Mouse (Mus musculus) cerebellum, adult 2 months (tissue): ENCODE data around the gene Gm21992. TPM values are rescaled to one million over a fixed set of nuclear protein-coding genes. Genes with fewer than 3 reads are reported as not detected.
"Not testable (repeated sequence)": the region's sequence is repeated elsewhere in the genome, so short reads cannot be mapped to it uniquely, and the experiment has no call there.

Experiments
- DNase-seq, 2 experiments: peaks; one replicate each; pipeline ENCODE4 v3.0.0; 2021
- H3K27ac ChIP-seq: fragments of 200-500 bp; 2 replicates; pipeline ENCODE4 v1.5.1; 2012; ENCODE audit warnings: low read length, control low read depth, inconsistent platforms; ENCODE audit not compliant: insufficient read depth
- H3K27me3 ChIP-seq: fragments of 200-500 bp; 2 replicates; pipeline ENCODE4 v1.6.1; 2012; ENCODE audit warnings: inconsistent platforms, mild to moderate bottlenecking, low read length, moderate library complexity; ENCODE audit not compliant: control insufficient read depth, insufficient read depth
- H3K4me1 ChIP-seq: fragments of 200-500 bp; 2 replicates; pipeline ENCODE4 v1.6.1; 2011; ENCODE audit warnings: low read length; ENCODE audit not compliant: control insufficient read depth, insufficient read depth
- H3K4me3 ChIP-seq: fragments of 200-500 bp; replicated peaks from 2 replicates; pipeline ENCODE3; 2011; ENCODE audit warnings: mild to moderate bottlenecking, low read depth, low read length, control low read depth; ENCODE audit not compliant: insufficient read depth
- CTCF ChIP-seq: fragments of 200-500 bp; IDR thresholded peaks from 2 replicates; pipeline ENCODE4 v1.5.1; 2011; ENCODE audit warnings: low read depth, mild to moderate bottlenecking, control low read depth, low read length, moderate library complexity, borderline replicate concordance; ENCODE audit not compliant: insufficient read depth
- POLR2A ChIP-seq: fragments of 200-500 bp; IDR thresholded peaks from 2 replicates; pipeline ENCODE4 v1.6.1; 2011; ENCODE audit warnings: low read length, control low read depth, borderline replicate concordance; ENCODE audit not compliant: insufficient read depth
- WGBS: fragments of 180-500 bp; shearing (Covaris S2); methylation state at CpG from one replicate; pipeline ENCODE4 v1.1.7; 2018; 5-methylcytosine and 5-hydroxymethylcytosine counted together
- polyA plus RNA-seq: library from polyadenylated mRNA; depleted of rRNA; stranded (reverse); fragments of >200 nt; gene quantifications from 2 replicates; pipeline ENCODE4 v1.2.3, GENCODE M21; 2012

The Gm21992 gene
- polyA plus RNA-seq, 1 experiment = 17.9 TPM

- peaks cover 10% of the 10 kb centered on the region; the same call in 1 of the 2 replicates for H3K4me1 ChIP-seq
- WGBS = under 1% methylated on average over 16 of the region's 16 CpGs
These were observed 18.1 kb downstream of the Gm21992 start for GRCm38 (mm10) chr19:4793281-4793830.

GRCm38 (mm10) chr19:4786313-4786712 lies 25.1 kb downstream of the Gm21992 start:
- peaks cover 11% of the 10 kb centered on the region for H3K4me1 ChIP-seq
- no peak for TF ChIP-seq POLR2A
- TF ChIP-seq CTCF = no peak
- H3K4me3 ChIP-seq = no peak overlapping the region
- H3K27ac ChIP-seq = no peak overlapping the region
- DNase-seq = no peak
- 90% methylated on average over 2 of the region's 2 CpGs for WGBS
- no peaks in the 10 kb centered on the region for H3K27me3 ChIP-seq

More at GRCm38 (mm10) chr19:4793281-4793830, 18.1 kb downstream of the Gm21992 start:
- Histone ChIP-seq H3K27ac (no peak overlapping the region), H3K27me3 (no peaks in the 10 kb centered on the region), H3K4me3 (peak overlapping the region; percentile 67)
- TF ChIP-seq CTCF (no peak), POLR2A (no peak)
- DNase-seq = no peak

GRCm38 (mm10) chr19:4785206-4785605 lies 26.2 kb downstream of the Gm21992 start:
- Histone ChIP-seq H3K4me1 (peaks cover 11% of the 10 kb centered on the region), H3K27ac (no peak overlapping the region), H3K4me3 (no peak overlapping the region), H3K27me3 (no peaks in the 10 kb centered on the region)
- peak in 1 of 2 experiments; percentile 6 for DNase-seq
- 67% methylated on average over 7 of the region's 7 CpGs for WGBS
- TF ChIP-seq CTCF (no peak), POLR2A (no peak)

GRCm38 (mm10) chr19:4782891-4783290 lies 28.5 kb downstream of the Gm21992 start:
- Histone ChIP-seq H3K4me3 (no peak overlapping the region), H3K27ac (no peak overlapping the region), H3K27me3 (no peaks in the 10 kb centered on the region), H3K4me1 (peaks cover 12% of the 10 kb centered on the region)
- WGBS = 19% methylated on average over 2 of the region's 2 CpGs
- TF ChIP-seq CTCF (no peak), POLR2A (no peak)
- no peak for DNase-seq

- TF ChIP-seq CTCF (no peak), POLR2A (no peak)
- no peak for DNase-seq
- no peak overlapping the region for H3K27ac ChIP-seq
- WGBS = 82% methylated on average over 3 of the region's 3 CpGs
- peaks cover 2% of the 10 kb centered on the region; the same call in 1 of the 2 replicates for H3K4me1 ChIP-seq
- no peak overlapping the region for H3K4me3 ChIP-seq
- H3K27me3 ChIP-seq = no peaks in the 10 kb centered on the region
These were observed 38.6 kb downstream of the Gm21992 start for GRCm38 (mm10) chr19:4772785-4773184.

GRCm38 (mm10) chr19:4767507-4768148 lies 43.8 kb downstream of the Gm21992 start:
- H3K4me3 ChIP-seq = no peak overlapping the region
- no peaks in the 10 kb centered on the region for H3K4me1 ChIP-seq
- no peaks in the 10 kb centered on the region for H3K27me3 ChIP-seq
- WGBS = 68% methylated on average over 8 of the region's 12 CpGs
- DNase-seq = no peak
- TF ChIP-seq CTCF (no peak), POLR2A (no peak)
- no peak overlapping the region for H3K27ac ChIP-seq

GRCm38 (mm10) chr19:4762876-4763275 lies 48.5 kb downstream of the Gm21992 start:
- TF ChIP-seq POLR2A = no peak
- TF ChIP-seq CTCF = peak; percentile 46; the same call in 1 of the 2 replicates
- 3% methylated on average over 1 of the region's 1 CpGs for WGBS
- no peak overlapping the region for H3K4me3 ChIP-seq
- no peaks in the 10 kb centered on the region for H3K27me3 ChIP-seq
- H3K27ac ChIP-seq = no peak overlapping the region
- no peaks in the 10 kb centered on the region; the same call in 1 of the 2 replicates for H3K4me1 ChIP-seq
- peak; percentile 65 to 75 for DNase-seq

GRCm38 (mm10) chr19:4760544-4760943 lies 50.9 kb downstream of the Gm21992 start:
- H3K27ac ChIP-seq, H3K4me3 ChIP-seq, H3K27me3 ChIP-seq, H3K4me1 ChIP-seq, DNase-seq: not testable (repeated sequence)
- 76% methylated on average over 8 of the region's 8 CpGs for WGBS
